Mouse (Mus musculus): ENCODE data around the gene Gm43191.

DNA sequence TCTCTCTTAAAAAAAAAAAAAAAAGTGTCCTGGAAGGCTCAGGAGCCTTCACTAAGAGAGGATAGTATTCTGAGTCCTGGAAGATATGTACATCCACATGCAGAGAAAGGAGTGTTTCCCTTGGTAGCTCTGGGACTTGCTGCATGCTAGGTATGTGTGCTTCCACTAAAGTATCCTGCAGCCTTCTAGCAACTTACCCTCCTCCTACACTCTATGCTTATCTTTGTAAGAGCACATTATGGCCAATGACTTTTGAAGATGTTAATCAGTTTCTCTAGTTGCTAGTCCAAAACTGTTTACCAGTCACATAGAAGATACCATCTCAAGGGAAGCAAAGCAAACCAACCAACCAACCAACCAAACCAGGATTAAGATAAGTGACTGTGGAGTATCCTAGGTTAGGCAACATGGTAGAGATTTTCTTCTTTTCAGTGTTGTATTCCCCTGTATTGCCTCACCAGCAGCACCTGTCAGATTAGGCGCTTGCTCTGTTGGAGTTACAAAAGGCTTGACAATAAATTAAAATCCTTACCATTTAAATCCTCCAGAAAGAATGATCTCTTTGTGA lies 24.7 kb upstream of the Gm43191 start:
- TF ChIP-seq CTCF (IDR thresholded peaks at IDR 0.05; ENCODE audit: low read depth, low read length) (no peak), TAL1 (conservative IDR thresholded peaks at IDR 0.05; ENCODE audit: low read depth, low read length) (peak; percentile 38; the same call in 1 of the 2 replicates), GATA1 (IDR thresholded peaks at IDR 0.05; ENCODE audit: borderline replicate concordance, low read length) (no peak), POLR2AphosphoS5 (IDR thresholded peaks at IDR 0.05; ENCODE audit: insufficient replicate concordance, low read depth, low read length) (no peak), GATA2 (IDR thresholded peaks at IDR 0.05; ENCODE audit: borderline replicate concordance, low read depth, low read length) (no peak)

All from G1E (cell line).